Mouse (Mus musculus) mouse embryonic stem cell (cell line): ENCODE measurements around the gene Dhh.

Source experiments
- in situ Hi-C, 2 experiments: fragments of 300-500 bp; cut with MboI; formaldehyde crosslinking; loops; 1 replicate in 1 of 2; 3 replicates in 1 of 2; pipeline ENCODE4 v1.14.3; 2019 to 2020; ENCODE audit warnings: low sequenced_read_pairs in 2 of 2, low pct_unique_long_range_greater_than_20kb in 1 of 2, mixed read lengths in 1 of 2; ENCODE audit not compliant: unreplicated experiment in 1 of 2

Gene Dhh

GRCm38 (mm10) chr15:98917538-98918498 is 19.5 kb upstream of the Dhh start, which contains the start of gene Lmbr1l:
Gene Lmbr1l, minus strand, starts transcription at chr15:98918231.
- in situ Hi-C loops, result no loop called here

- in situ Hi-C loops, result no loop called here
These were observed 18.8 kb upstream of the Dhh start for GRCm38 (mm10) chr15:98917091-98917490.

GRCm38 (mm10) chr15:98916016-98916415 is 17.7 kb upstream of the Dhh start:
- in situ Hi-C loops, result no loop called here

- in situ Hi-C loops, result no loop called here
These were observed 16.6 kb upstream of the Dhh start for GRCm38 (mm10) chr15:98914903-98915302.

GRCm38 (mm10) chr15:98904692-98905091 is 6.4 kb upstream of the Dhh start:
- in situ Hi-C loops, result no loop called here

- in situ Hi-C loops, result no loop called here
These were observed 4.3 kb upstream of the Dhh start for GRCm38 (mm10) chr15:98902600-98902999.

- in situ Hi-C loops, result no loop called here
These were observed 3.2 kb upstream of the Dhh start for GRCm38 (mm10) chr15:98901530-98901929.

GRCm38 (mm10) chr15:98897495-98897894 is 845 bp downstream of the Dhh start:
- in situ Hi-C loops, result no loop called here

- in situ Hi-C loops, result no loop called here
These were observed 2.4 kb downstream of the Dhh start for GRCm38 (mm10) chr15:98895635-98896589.

GRCm38 (mm10) chr15:98894746-98895634 is 3.4 kb downstream of the Dhh start:
- in situ Hi-C loops, result no loop called here

- in situ Hi-C loops, result no loop called here
These were observed 4.2 kb downstream of the Dhh start, which contains the start of gene Rhebl1 for GRCm38 (mm10) chr15:98893940-98894745. Gene Rhebl1, minus strand, starts transcription at chr15:98894540.

- in situ Hi-C loops, result no loop called here
These were observed 5.3 kb downstream of the Dhh start for GRCm38 (mm10) chr15:98893036-98893435.

- in situ Hi-C loops, result no loop called here
These were observed 6.3 kb downstream of the Dhh start for GRCm38 (mm10) chr15:98891907-98892606.

GRCm38 (mm10) chr15:98891198-98891742 is 7.1 kb downstream of the Dhh start:
- in situ Hi-C loops, result no loop called here

GRCm38 (mm10) chr15:98887526-98887925 is 10.8 kb downstream of the Dhh start:
- in situ Hi-C loops, result no loop called here

GRCm38 (mm10) chr15:98886667-98887387 is 11.5 kb downstream of the Dhh start:
- in situ Hi-C loops, result no loop called here
